In the genomic region with DNA sequence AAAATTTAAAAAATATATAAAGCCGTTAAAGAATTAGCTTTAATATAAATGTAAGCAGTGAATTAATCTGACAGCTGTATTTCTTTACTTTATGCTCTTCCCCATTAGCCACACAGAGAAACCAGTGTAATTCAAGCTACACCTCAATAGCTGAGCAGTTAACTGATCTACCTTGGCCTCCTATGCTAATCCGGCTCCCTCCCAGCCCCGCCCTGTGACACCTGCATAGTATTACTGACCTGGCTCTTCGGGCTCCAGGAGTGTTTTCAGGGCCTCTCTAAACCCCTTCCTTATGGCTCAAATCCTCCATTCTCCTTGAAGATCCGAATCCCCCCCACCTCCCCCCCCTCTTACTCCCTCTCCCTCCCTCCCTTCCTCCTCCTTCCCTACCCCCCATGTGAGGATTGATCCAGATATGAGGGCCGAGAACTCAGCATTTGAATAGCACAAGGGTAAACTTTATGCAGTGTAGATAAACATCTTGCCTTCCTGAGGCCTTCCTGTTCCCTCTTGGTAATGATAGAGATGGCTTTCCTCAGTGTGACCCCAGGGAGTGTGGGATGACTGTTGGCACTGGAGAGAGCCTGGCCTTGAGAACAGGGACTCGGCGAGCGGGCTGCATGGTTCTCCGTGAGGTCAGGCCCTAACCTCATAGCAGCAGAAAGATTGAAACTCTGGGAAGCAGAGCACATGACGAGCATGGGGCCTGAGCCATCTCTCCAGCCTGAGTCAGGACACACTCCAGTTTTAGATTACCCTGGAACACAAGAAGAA, we compare ENCODE assay signal across 12 mouse cellular contexts. TPM values are rescaled to one million over a fixed set of nuclear protein-coding genes. Genes with fewer than 3 reads are reported as not detected.
"Had no signal": no experiment of that assay in that cellular context is flagged by ENCODE, and none has a peak within 500 bp of the region (broad histone marks: within the 10 kb centered on the region; RNA-seq: fewer than 3 reads in every experiment).

No protein-coding gene starts in this region.

- H3K4me2 ChIP-seq: kidney, embryonic 15.5 days; liver, embryonic 11.5 days; liver, embryonic 15.5 days; lung, embryonic 15.5 days; midbrain, embryonic 13.5 days; stomach, embryonic 15.5 days had no signal

- ATAC-seq: midbrain, embryonic 13.5 days had no signal

- H3K4me3 ChIP-seq: kidney, embryonic 15.5 days; limb, embryonic 10.5 days; liver, embryonic 15.5 days; lung, embryonic 15.5 days; midbrain, embryonic 13.5 days; stomach, embryonic 15.5 days had no signal

- H3K27ac ChIP-seq: kidney, embryonic 15.5 days; limb, embryonic 10.5 days; liver, embryonic 15.5 days; lung, embryonic 15.5 days; midbrain, embryonic 13.5 days; stomach, embryonic 15.5 days had no signal

- H3K9ac ChIP-seq: kidney, embryonic 15.5 days; liver, embryonic 15.5 days; lung, embryonic 15.5 days; midbrain, embryonic 13.5 days; stomach, embryonic 15.5 days had no signal

- H3K27me3 ChIP-seq: kidney, embryonic 15.5 days; liver, embryonic 15.5 days; lung, embryonic 15.5 days; midbrain, embryonic 13.5 days; stomach, embryonic 15.5 days had no signal

- DNase-seq: kidney, adult 18-20 months; kidney, postnatal 14 days; right cerebral cortex, postnatal 14 days; thymus, postnatal 4 days had no signal

- H3K9me3 ChIP-seq: kidney, embryonic 15.5 days; limb, embryonic 10.5 days; liver, embryonic 15.5 days; lung, embryonic 15.5 days; midbrain, embryonic 13.5 days; stomach, embryonic 15.5 days had no signal

RNA-seq across cellular contexts. Expression of a gene that starts 42.6 kb away (rescaled TPM):
- total RNA-seq: megakaryocyte progenitor cell, adult 5-6 weeks had no signal
